Mouse (Mus musculus) urinary bladder, postnatal 14 days (tissue): ENCODE measurements around the gene Adarb2.
"Not testable (repeated sequence)": the region's sequence is repeated elsewhere in the genome, so short reads cannot be mapped to it uniquely, and the experiment has no call there.

Experiments
- DNase-seq: peaks from one replicate; pipeline ENCODE4 v3.0.0; 2021; ENCODE audit warnings: low spot score

The Adarb2 gene

GRCm38 (mm10) chr13:8587447-8587846 lies 384.8 kb downstream of the Adarb2 start:
- no peak for DNase-seq

- no peak for DNase-seq
Observed at GRCm38 (mm10) chr13:8590460-8590859, 387.8 kb downstream of the Adarb2 start.

- DNase-seq: no peak
Observed at GRCm38 (mm10) chr13:8596977-8597646, 394.4 kb downstream of the Adarb2 start.

- DNase-seq: no peak
Observed at GRCm38 (mm10) chr13:8597647-8598017, 395.0 kb downstream of the Adarb2 start.

GRCm38 (mm10) chr13:8605645-8606044 lies 403.0 kb downstream of the Adarb2 start:
- DNase-seq: no peak

GRCm38 (mm10) chr13:8608040-8608439 lies 405.4 kb downstream of the Adarb2 start:
- DNase-seq: no peak

GRCm38 (mm10) chr13:8608918-8609317 lies 406.3 kb downstream of the Adarb2 start:
- DNase-seq: not testable (repeated sequence)

GRCm38 (mm10) chr13:8610956-8611355 lies 408.3 kb downstream of the Adarb2 start:
- DNase-seq: no peak

GRCm38 (mm10) chr13:8612618-8613391 lies 410.1 kb downstream of the Adarb2 start:
- DNase-seq: no peak

- DNase-seq: no peak
Observed at GRCm38 (mm10) chr13:8616685-8617084, 414.0 kb downstream of the Adarb2 start.

- no peak for DNase-seq
Observed at GRCm38 (mm10) chr13:8622263-8622662, 419.6 kb downstream of the Adarb2 start.

GRCm38 (mm10) chr13:8629565-8629964 lies 426.9 kb downstream of the Adarb2 start:
- DNase-seq: no peak

GRCm38 (mm10) chr13:8631618-8632017 lies 429.0 kb downstream of the Adarb2 start:
- no peak for DNase-seq

- DNase-seq: no peak
Observed at GRCm38 (mm10) chr13:8632072-8632471, 429.4 kb downstream of the Adarb2 start.

- no peak for DNase-seq
Observed at GRCm38 (mm10) chr13:8633385-8634337, 431.0 kb downstream of the Adarb2 start.

- DNase-seq: no peak
Observed at GRCm38 (mm10) chr13:8642084-8642483, 439.4 kb downstream of the Adarb2 start.

- no peak for DNase-seq
Observed at GRCm38 (mm10) chr13:8643920-8644319, 441.3 kb downstream of the Adarb2 start.

GRCm38 (mm10) chr13:8644805-8645679 lies 442.4 kb downstream of the Adarb2 start:
- DNase-seq: no peak

- no peak for DNase-seq
Observed at GRCm38 (mm10) chr13:8649261-8649660, 446.6 kb downstream of the Adarb2 start.

- no peak for DNase-seq
Observed at GRCm38 (mm10) chr13:8664615-8665240, 462.1 kb downstream of the Adarb2 start.

GRCm38 (mm10) chr13:8677174-8677573 lies 474.5 kb downstream of the Adarb2 start:
- no peak for DNase-seq
